Mouse (Mus musculus) neural tube, embryonic 15.5 days (tissue): ENCODE measurements at regions not wholly inside any gene's neighbourhood (a gene's known extent, or its start where the extent isn't known, plus 50 kb on each side); places are given as distances from the start of the nearest gene placed in this dataset.

Experiments
- ATAC-seq: fragments of 200-750 bp; cut with Nextera tagmentation; 2 replicates; pipeline ENCODE4 v1.8.0; 2017; ENCODE audit warnings: mild to moderate bottlenecking, moderate TSS enrichment, moderate library complexity; ENCODE audit not compliant: low FRiP score
- H3K27ac ChIP-seq: fragments of 300-500 bp; sonication (generic); replicated peaks from 2 replicates; pipeline ENCODE4 v1.5.1; 2015; ENCODE audit warnings: mild to moderate bottlenecking, inconsistent platforms
- H3K27me3 ChIP-seq: fragments of 300-500 bp; sonication (generic); replicated peaks from 2 replicates; pipeline ENCODE4 v1.6.1; 2015; ENCODE audit warnings: inconsistent platforms
- H3K36me3 ChIP-seq: fragments of 300-500 bp; sonication (generic); 2 replicates; pipeline ENCODE4 v1.6.1; 2015; ENCODE audit warnings: inconsistent platforms
- H3K4me1 ChIP-seq: fragments of 300-500 bp; sonication (generic); 2 replicates; pipeline ENCODE4 v1.6.1; 2015; ENCODE audit warnings: inconsistent platforms
- H3K4me2 ChIP-seq: fragments of 300-500 bp; sonication (generic); 2 replicates; pipeline ENCODE4 v1.6.1; 2015; ENCODE audit warnings: inconsistent platforms, mild to moderate bottlenecking, moderate library complexity
- H3K4me3 ChIP-seq: fragments of 300-500 bp; sonication (generic); replicated peaks from 2 replicates; pipeline ENCODE4 v1.5.1; 2015; ENCODE audit warnings: mild to moderate bottlenecking, inconsistent platforms
- H3K9ac ChIP-seq: fragments of 300-500 bp; sonication (generic); replicated peaks from 2 replicates; pipeline ENCODE4 v1.6.1; 2015; ENCODE audit warnings: mild to moderate bottlenecking, inconsistent platforms
- H3K9me3 ChIP-seq: fragments of 300-500 bp; sonication (generic); replicated peaks from 2 replicates; pipeline ENCODE4 v1.6.1; 2016; ENCODE audit warnings: inconsistent platforms
- WGBS: fragments of 180-500 bp; shearing (Covaris S2); methylation state at CpG from one replicate; pipeline ENCODE4 v1.1.7; 2015; ENCODE audit warnings: mixed read lengths; 5-methylcytosine and 5-hydroxymethylcytosine counted together

- 84% methylated on average over 4 of the region's 4 CpGs for WGBS
- H3K36me3 ChIP-seq, result no peaks in the 10 kb centered on the region
- H3K9ac ChIP-seq, result no peak overlapping the region
- H3K4me2 ChIP-seq, result no peak overlapping the region
- no peak overlapping the region for H3K4me3 ChIP-seq
- no peaks in the 10 kb centered on the region for H3K9me3 ChIP-seq
- H3K4me1 ChIP-seq, result no peaks in the 10 kb centered on the region
- ATAC-seq, result no peak
- no peak overlapping the region for H3K27ac ChIP-seq
- no peaks in the 10 kb centered on the region for H3K27me3 ChIP-seq
Measured at GRCm38 (mm10) chr11:65558236-65558635, 229.9 kb downstream of the Map2k4 start.

GRCm38 (mm10) chr11:65551073-65551472 is 237.0 kb downstream of the Map2k4 start:
- H3K4me3 ChIP-seq, result no peak overlapping the region
- H3K27me3 ChIP-seq, result no peaks in the 10 kb centered on the region
- no peak overlapping the region for H3K27ac ChIP-seq
- H3K4me1 ChIP-seq, result no peaks in the 10 kb centered on the region
- H3K9me3 ChIP-seq, result no peaks in the 10 kb centered on the region
- H3K4me2 ChIP-seq, result no peak overlapping the region
- no peak for ATAC-seq
- no peak overlapping the region for H3K9ac ChIP-seq
- H3K36me3 ChIP-seq, result no peaks in the 10 kb centered on the region
- 88% methylated on average over 6 of the region's 6 CpGs for WGBS

- no peaks in the 10 kb centered on the region for H3K9me3 ChIP-seq
- H3K27me3 ChIP-seq, result no peaks in the 10 kb centered on the region
- no peak overlapping the region for H3K4me2 ChIP-seq
- 56% methylated on average over 5 of the region's 5 CpGs for WGBS
- no peak overlapping the region for H3K9ac ChIP-seq
- no peak overlapping the region for H3K27ac ChIP-seq
- ATAC-seq, result no peak
- no peaks in the 10 kb centered on the region for H3K36me3 ChIP-seq
- H3K4me3 ChIP-seq, result no peak overlapping the region
- no peaks in the 10 kb centered on the region for H3K4me1 ChIP-seq
Measured at GRCm38 (mm10) chr11:65544281-65544680, 243.8 kb downstream of the Map2k4 start.

GRCm38 (mm10) chr11:65543581-65543980 is 244.5 kb downstream of the Map2k4 start:
- no peak overlapping the region for H3K9ac ChIP-seq
- H3K9me3 ChIP-seq, result no peaks in the 10 kb centered on the region
- no peaks in the 10 kb centered on the region for H3K4me1 ChIP-seq
- no peak overlapping the region for H3K27ac ChIP-seq
- no peak overlapping the region for H3K4me3 ChIP-seq
- 82% methylated on average over 3 of the region's 3 CpGs for WGBS
- H3K27me3 ChIP-seq, result no peaks in the 10 kb centered on the region
- no peaks in the 10 kb centered on the region for H3K36me3 ChIP-seq
- no peak for ATAC-seq
- no peak overlapping the region for H3K4me2 ChIP-seq

GRCm38 (mm10) chr11:65537046-65537630 is 251.0 kb downstream of the Map2k4 start:
- WGBS, result 88% methylated on average over 16 of the region's 16 CpGs
- H3K9ac ChIP-seq, result no peak overlapping the region
- H3K27me3 ChIP-seq, result no peaks in the 10 kb centered on the region
- H3K9me3 ChIP-seq, result no peaks in the 10 kb centered on the region
- no peak overlapping the region for H3K4me2 ChIP-seq
- H3K4me1 ChIP-seq, result no peaks in the 10 kb centered on the region
- H3K36me3 ChIP-seq, result no peaks in the 10 kb centered on the region
- no peak for ATAC-seq
- H3K4me3 ChIP-seq, result no peak overlapping the region
- no peak overlapping the region for H3K27ac ChIP-seq

GRCm38 (mm10) chr11:65535726-65536442 is 252.2 kb downstream of the Map2k4 start:
- Histone ChIP-seq H3K9me3 (no peaks in the 10 kb centered on the region), H3K4me3 (no peak overlapping the region), H3K36me3 (no peaks in the 10 kb centered on the region), H3K4me2 (no peak overlapping the region), H3K4me1 (no peaks in the 10 kb centered on the region), H3K27ac (no peak overlapping the region), H3K9ac (no peak overlapping the region), H3K27me3 (no peaks in the 10 kb centered on the region)
- 87% methylated on average over 8 of the region's 8 CpGs for WGBS
- ATAC-seq, result no peak

GRCm38 (mm10) chr11:65530744-65531143 is 257.4 kb downstream of the Map2k4 start:
- no peaks in the 10 kb centered on the region for H3K9me3 ChIP-seq
- H3K4me2 ChIP-seq, result no peak overlapping the region
- no peaks in the 10 kb centered on the region for H3K36me3 ChIP-seq
- H3K4me1 ChIP-seq, result no peaks in the 10 kb centered on the region
- no peaks in the 10 kb centered on the region for H3K27me3 ChIP-seq
- no peak overlapping the region for H3K27ac ChIP-seq
- ATAC-seq, result no peak
- WGBS, result 79% methylated on average over 5 of the region's 5 CpGs
- no peak overlapping the region for H3K4me3 ChIP-seq
- H3K9ac ChIP-seq, result no peak overlapping the region

GRCm38 (mm10) chr11:65505106-65505865 is 235.5 kb upstream of the Myocd start:
- no peak for ATAC-seq
- 81% methylated on average over 19 of the region's 19 CpGs for WGBS
- Histone ChIP-seq H3K4me2 (no peak overlapping the region), H3K4me1 (no peaks in the 10 kb centered on the region), H3K27me3 (no peaks in the 10 kb centered on the region), H3K27ac (no peak overlapping the region), H3K4me3 (no peak overlapping the region), H3K9me3 (no peaks in the 10 kb centered on the region), H3K9ac (no peak overlapping the region), H3K36me3 (no peaks in the 10 kb centered on the region)

GRCm38 (mm10) chr11:65497979-65498378 is 228.2 kb upstream of the Myocd start:
- Histone ChIP-seq H3K9ac (no peak overlapping the region), H3K4me2 (no peak overlapping the region), H3K9me3 (no peaks in the 10 kb centered on the region), H3K27me3 (no peaks in the 10 kb centered on the region), H3K27ac (no peak overlapping the region), H3K4me3 (no peak overlapping the region), H3K36me3 (no peaks in the 10 kb centered on the region), H3K4me1 (peaks cover 8% of the 10 kb centered on the region; the same call in 1 of the 2 replicates)
- no peak for ATAC-seq
- WGBS, result 74% methylated on average over 2 of the region's 2 CpGs

GRCm38 (mm10) chr11:65497415-65497814 is 227.6 kb upstream of the Myocd start:
- 93% methylated on average over 6 of the region's 6 CpGs for WGBS
- Histone ChIP-seq H3K4me3 (no peak overlapping the region), H3K4me1 (peaks cover 8% of the 10 kb centered on the region; the same call in 1 of the 2 replicates), H3K9ac (no peak overlapping the region), H3K27ac (no peak overlapping the region), H3K9me3 (no peaks in the 10 kb centered on the region), H3K36me3 (no peaks in the 10 kb centered on the region), H3K4me2 (no peak overlapping the region), H3K27me3 (no peaks in the 10 kb centered on the region)
- ATAC-seq, result no peak

- H3K4me3 ChIP-seq, result no peak overlapping the region
- 20% methylated on average over 11 of the region's 11 CpGs for WGBS
- no peak overlapping the region for H3K9ac ChIP-seq
- H3K36me3 ChIP-seq, result no peaks in the 10 kb centered on the region
- H3K27me3 ChIP-seq, result no peaks in the 10 kb centered on the region
- H3K27ac ChIP-seq, result no peak overlapping the region
- peak overlapping the region; percentile 18; the same call in 1 of the 2 replicates for H3K4me2 ChIP-seq
- no peaks in the 10 kb centered on the region for H3K9me3 ChIP-seq
- peaks cover 8% of the 10 kb centered on the region; the same call in 1 of the 2 replicates for H3K4me1 ChIP-seq
- ATAC-seq, result no peak
Measured at GRCm38 (mm10) chr11:65495034-65495433, 225.2 kb upstream of the Myocd start.

- ATAC-seq, result no peak
- Histone ChIP-seq H3K4me3 (no peak overlapping the region), H3K27ac (no peak overlapping the region), H3K9me3 (no peaks in the 10 kb centered on the region), H3K9ac (no peak overlapping the region), H3K27me3 (no peaks in the 10 kb centered on the region), H3K4me1 (peaks cover 7% of the 10 kb centered on the region; the same call in 1 of the 2 replicates), H3K36me3 (no peaks in the 10 kb centered on the region), H3K4me2 (no peak overlapping the region)
- 96% methylated on average over 3 of the region's 3 CpGs for WGBS
Measured at GRCm38 (mm10) chr11:65490426-65490825, 220.6 kb upstream of the Myocd start.
